Mouse (Mus musculus): Measurements from ENCODE around the gene Filip1l. TPM values are rescaled to one million over a fixed set of nuclear protein-coding genes. Genes with fewer than 3 reads are reported as not detected.

Gene Filip1l
- polyA plus RNA-seq, 1 experiment from 2014 or later = 56.2 TPM

DNA sequence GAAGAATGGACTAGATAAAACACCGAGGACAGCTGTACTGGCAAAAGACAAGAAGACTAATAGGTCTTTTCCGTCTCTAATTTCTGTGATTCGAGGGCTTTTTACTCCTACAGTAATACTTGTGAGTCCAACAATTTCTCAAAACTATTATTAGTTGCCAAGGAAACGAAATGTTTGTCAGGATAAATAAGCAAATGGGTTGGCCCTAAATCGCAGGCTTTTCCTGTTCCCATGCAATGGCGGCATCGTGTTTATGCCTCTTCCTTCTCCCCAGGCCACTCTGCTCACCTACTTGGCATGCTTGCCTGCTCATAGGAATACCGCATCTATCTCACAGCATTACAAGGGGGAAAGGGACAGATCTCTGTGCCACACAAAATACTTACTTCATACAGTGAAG, 191.5 kb downstream of the Filip1l start:
- WGBS = 34% methylated on average over 8 of the region's 8 CpGs
- Histone ChIP-seq H3K9me3 (replicated peaks; ENCODE audit: control insufficient read depth, low read length) (no peaks in the 10 kb centered on the region), H3K4me2 (ENCODE audit: low read depth, low read length) (peak overlapping the region; percentile 2; the same call in 1 of the 2 replicates), H3K27ac (ENCODE audit: low read length) (no peak overlapping the region), H3K4me1 (ENCODE audit: control insufficient read depth, insufficient read depth, low read length) (peaks cover 6% of the 10 kb centered on the region; the same call in 1 of the 2 replicates), H3K36me3 (ENCODE audit: control insufficient read depth, insufficient read depth, low read length) (no peaks in the 10 kb centered on the region), H3K9ac (ENCODE audit: low read length) (no peak overlapping the region; the same call in 1 of the 2 replicates), H3K27me3 (ENCODE audit: control insufficient read depth, insufficient read depth, low read length) (no peaks in the 10 kb centered on the region), H3K4me3 (replicated peaks; ENCODE audit: low read length) (no peak overlapping the region)
- no peak for ATAC-seq (ENCODE audit: insufficient read depth, low FRiP score)

DNA sequence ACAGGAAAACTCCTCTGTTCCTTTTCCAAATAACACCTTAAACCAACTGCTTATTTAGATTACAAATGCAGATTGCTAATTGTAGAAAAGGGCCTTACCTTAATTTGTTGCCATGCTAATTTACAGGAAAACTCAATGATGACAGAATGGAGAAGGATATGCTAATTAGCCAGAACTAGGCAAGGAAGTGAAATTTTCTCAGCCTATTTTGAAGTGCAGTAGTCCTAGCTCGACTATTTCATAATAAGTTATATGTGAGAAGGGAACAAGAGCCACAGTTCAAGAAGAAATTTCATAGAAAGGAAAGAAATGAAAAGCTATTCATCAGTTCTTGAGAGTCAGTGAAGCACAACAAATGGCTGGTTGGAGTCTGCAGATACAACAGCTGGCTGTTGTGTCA, 193.5 kb downstream of the Filip1l start:
- Histone ChIP-seq H3K9ac (ENCODE audit: low read length) (no peak overlapping the region), H3K27ac (ENCODE audit: low read length) (no peak overlapping the region), H3K4me2 (ENCODE audit: low read depth, low read length) (no peak overlapping the region), H3K9me3 (replicated peaks; ENCODE audit: control insufficient read depth, low read length) (no peaks in the 10 kb centered on the region), H3K4me1 (ENCODE audit: control insufficient read depth, insufficient read depth, low read length) (peaks cover 6% of the 10 kb centered on the region; the same call in 1 of the 2 replicates), H3K4me3 (replicated peaks; ENCODE audit: low read length) (no peak overlapping the region), H3K27me3 (ENCODE audit: control insufficient read depth, insufficient read depth, low read length) (no peaks in the 10 kb centered on the region), H3K36me3 (ENCODE audit: control insufficient read depth, insufficient read depth, low read length) (no peaks in the 10 kb centered on the region)
- WGBS = 62% methylated on average over 1 of the region's 1 CpGs
- ATAC-seq (ENCODE audit: insufficient read depth, low FRiP score) = no peak

DNA sequence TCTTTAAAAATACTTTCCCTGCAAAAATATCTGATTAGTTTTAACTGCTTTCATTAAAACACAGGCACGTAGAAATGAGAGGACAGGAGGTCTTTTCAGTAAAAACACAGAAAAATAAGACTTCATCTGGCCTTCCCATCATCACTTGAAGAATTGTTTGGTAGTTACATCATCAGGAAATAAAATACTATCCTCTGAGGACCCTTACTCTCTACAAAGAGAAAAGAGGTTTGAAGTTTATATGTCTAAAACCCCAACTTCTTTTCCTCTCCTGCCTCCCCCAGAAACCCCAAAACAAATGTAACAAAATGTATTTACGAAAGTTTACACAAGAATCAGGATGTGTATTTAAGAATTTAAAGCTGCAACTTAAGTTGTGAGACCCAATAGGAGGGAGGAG, 195.7 kb downstream of the Filip1l start:
- Histone ChIP-seq H3K9ac (ENCODE audit: low read length) (peak overlapping the region; percentile 100), H3K27me3 (ENCODE audit: control insufficient read depth, insufficient read depth, low read length) (no peaks in the 10 kb centered on the region), H3K9me3 (replicated peaks; ENCODE audit: control insufficient read depth, low read length) (no peaks in the 10 kb centered on the region), H3K36me3 (ENCODE audit: control insufficient read depth, insufficient read depth, low read length) (no peaks in the 10 kb centered on the region), H3K4me1 (ENCODE audit: control insufficient read depth, insufficient read depth, low read length) (peaks cover 17% of the 10 kb centered on the region), H3K27ac (ENCODE audit: low read length) (peak overlapping the region; percentile 92), H3K4me2 (ENCODE audit: low read depth, low read length) (peak overlapping the region; percentile 82), H3K4me3 (replicated peaks; ENCODE audit: low read length) (peak overlapping the region; percentile 81)
- WGBS = 39% methylated on average over 2 of the region's 2 CpGs
- ATAC-seq (ENCODE audit: insufficient read depth, low FRiP score) = no peak; the same call in 1 of the 2 replicates

DNA sequence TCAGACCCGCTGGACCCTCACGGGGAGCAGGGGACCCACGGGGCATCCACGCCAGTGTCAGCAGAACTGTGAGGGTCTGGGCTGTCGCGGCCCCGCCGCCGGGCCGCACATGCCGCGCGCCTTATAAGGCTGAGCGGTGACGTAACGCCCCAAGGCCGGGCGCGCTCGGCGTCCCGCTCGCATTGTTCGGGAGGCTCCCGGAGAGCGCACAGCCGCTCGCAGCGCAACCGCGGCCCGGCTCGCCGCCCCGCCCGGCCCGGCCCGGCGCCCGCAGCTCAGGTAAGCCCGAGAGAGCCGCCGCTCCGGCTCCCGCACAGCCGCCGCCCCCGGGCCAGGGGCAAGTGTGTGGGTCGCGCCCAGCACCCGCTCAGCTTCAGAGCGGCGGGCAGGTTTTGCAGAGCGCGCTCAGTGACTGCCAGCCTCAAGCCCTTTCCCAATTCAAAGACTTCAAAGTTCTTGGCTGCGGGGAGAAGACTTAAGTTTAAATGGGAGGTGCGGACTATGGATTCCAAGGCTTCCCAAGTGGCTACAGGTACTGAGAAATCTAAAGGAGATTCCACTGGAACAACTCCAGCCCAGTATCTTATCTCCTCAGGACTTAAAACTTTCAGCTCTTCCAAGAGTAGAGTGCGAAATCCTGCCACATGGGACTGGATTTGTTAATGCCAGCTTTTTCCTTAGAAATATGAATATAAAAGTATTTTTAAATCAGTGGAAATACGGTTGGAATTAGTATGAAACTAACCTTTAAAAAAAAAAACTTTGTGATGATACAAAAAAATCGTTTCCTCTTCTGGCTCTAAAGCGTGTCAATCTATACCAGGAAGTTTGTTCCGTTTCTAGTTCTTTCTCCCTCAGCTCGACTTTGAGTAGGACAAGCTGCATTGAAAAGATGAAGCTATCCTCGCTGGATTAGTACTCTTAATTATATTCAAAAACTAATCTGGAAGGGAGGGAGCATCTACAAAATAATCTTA, 196.5 kb downstream of the Filip1l start:
- peak; percentile 96 for ATAC-seq (ENCODE audit: insufficient read depth, low FRiP score)
- under 1% methylated on average over 64 of the region's 64 CpGs for WGBS
- peak overlapping the region; percentile 100 for H3K9ac ChIP-seq (ENCODE audit: low read length)
- no peaks in the 10 kb centered on the region for H3K27me3 ChIP-seq (ENCODE audit: control insufficient read depth, insufficient read depth, low read length)
- no peaks in the 10 kb centered on the region for H3K9me3 ChIP-seq (replicated peaks; ENCODE audit: control insufficient read depth, low read length)
- H3K36me3 ChIP-seq (ENCODE audit: control insufficient read depth, insufficient read depth, low read length) = no peaks in the 10 kb centered on the region
- peaks cover 22% of the 10 kb centered on the region for H3K4me1 ChIP-seq (ENCODE audit: control insufficient read depth, insufficient read depth, low read length)
- H3K4me3 ChIP-seq (replicated peaks; ENCODE audit: low read length) = peak overlapping the region; percentile 81
- peak overlapping the region; percentile 92 for H3K27ac ChIP-seq (ENCODE audit: low read length)
- H3K4me2 ChIP-seq (ENCODE audit: low read depth, low read length) = peak overlapping the region; percentile 82

- Histone ChIP-seq H3K9ac (ENCODE audit: low read length) (peak overlapping the region; percentile 69), H3K9me3 (replicated peaks; ENCODE audit: control insufficient read depth, low read length) (no peaks in the 10 kb centered on the region), H3K27me3 (ENCODE audit: control insufficient read depth, insufficient read depth, low read length) (no peaks in the 10 kb centered on the region), H3K4me2 (ENCODE audit: low read depth, low read length) (peak overlapping the region; percentile 82), H3K4me3 (replicated peaks; ENCODE audit: low read length) (peak overlapping the region; percentile 81), H3K27ac (ENCODE audit: low read length) (peak overlapping the region; percentile 64), H3K36me3 (ENCODE audit: control insufficient read depth, insufficient read depth, low read length) (no peaks in the 10 kb centered on the region), H3K4me1 (ENCODE audit: control insufficient read depth, insufficient read depth, low read length) (peaks cover 23% of the 10 kb centered on the region)
- ATAC-seq (ENCODE audit: insufficient read depth, low FRiP score) = no peak
- WGBS = 18% methylated on average over 3 of the region's 3 CpGs
Measured at GRCm38 (mm10) chr16:57550088-57550487, 197.2 kb downstream of the Filip1l start.

DNA sequence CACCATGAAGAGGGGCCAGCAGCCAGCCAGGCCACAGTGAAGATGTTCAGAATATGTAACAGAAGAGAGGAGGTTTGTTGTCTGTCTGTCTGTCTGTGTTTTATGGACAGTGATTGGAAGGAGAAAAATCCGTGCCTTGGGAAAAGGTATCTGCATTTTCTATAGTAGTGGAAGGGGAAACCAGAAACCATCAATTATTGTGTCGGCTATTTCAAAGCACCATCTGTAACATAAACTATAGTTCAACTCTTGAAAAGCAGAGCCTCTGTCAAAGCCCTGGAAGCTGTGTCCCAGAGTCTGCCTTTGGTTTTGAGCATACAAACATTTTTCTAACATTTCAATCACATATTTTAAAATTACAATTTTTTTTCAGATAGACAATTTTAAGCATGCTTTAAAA, 197.9 kb downstream of the Filip1l start:
- Histone ChIP-seq H3K4me3 (replicated peaks; ENCODE audit: low read length) (peak overlapping the region; percentile 53), H3K27me3 (ENCODE audit: control insufficient read depth, insufficient read depth, low read length) (no peaks in the 10 kb centered on the region), H3K9ac (ENCODE audit: low read length) (peak overlapping the region; percentile 70), H3K4me1 (ENCODE audit: control insufficient read depth, insufficient read depth, low read length) (peaks cover 23% of the 10 kb centered on the region), H3K9me3 (replicated peaks; ENCODE audit: control insufficient read depth, low read length) (no peaks in the 10 kb centered on the region), H3K4me2 (ENCODE audit: low read depth, low read length) (peak overlapping the region; percentile 63), H3K36me3 (ENCODE audit: control insufficient read depth, insufficient read depth, low read length) (no peaks in the 10 kb centered on the region), H3K27ac (ENCODE audit: low read length) (peak overlapping the region; percentile 70)
- WGBS = 10% methylated on average over 2 of the region's 2 CpGs
- ATAC-seq (ENCODE audit: insufficient read depth, low FRiP score) = no peak

GRCm38 (mm10) chr16:57551617-57552016, 198.7 kb downstream of the Filip1l start:
- Histone ChIP-seq H3K27me3 (ENCODE audit: control insufficient read depth, insufficient read depth, low read length) (no peaks in the 10 kb centered on the region), H3K4me1 (ENCODE audit: control insufficient read depth, insufficient read depth, low read length) (peaks cover 30% of the 10 kb centered on the region), H3K4me3 (replicated peaks; ENCODE audit: low read length) (peak overlapping the region; percentile 53), H3K9me3 (replicated peaks; ENCODE audit: control insufficient read depth, low read length) (no peaks in the 10 kb centered on the region), H3K4me2 (ENCODE audit: low read depth, low read length) (peak overlapping the region; percentile 63), H3K27ac (ENCODE audit: low read length) (no peak overlapping the region), H3K36me3 (ENCODE audit: control insufficient read depth, insufficient read depth, low read length) (no peaks in the 10 kb centered on the region), H3K9ac (ENCODE audit: low read length) (peak overlapping the region; percentile 33; the same call in 1 of the 2 replicates)
- ATAC-seq (ENCODE audit: insufficient read depth, low FRiP score) = no peak
- 54% methylated on average over 2 of the region's 2 CpGs for WGBS

GRCm38 (mm10) chr16:57552709-57553108, 199.8 kb downstream of the Filip1l start:
- Histone ChIP-seq H3K27ac (ENCODE audit: low read length) (no peak overlapping the region), H3K9ac (ENCODE audit: low read length) (no peak overlapping the region), H3K4me1 (ENCODE audit: control insufficient read depth, insufficient read depth, low read length) (peaks cover 33% of the 10 kb centered on the region), H3K4me3 (replicated peaks; ENCODE audit: low read length) (no peak overlapping the region), H3K4me2 (ENCODE audit: low read depth, low read length) (peak overlapping the region; percentile 63), H3K9me3 (replicated peaks; ENCODE audit: control insufficient read depth, low read length) (no peaks in the 10 kb centered on the region), H3K36me3 (ENCODE audit: control insufficient read depth, insufficient read depth, low read length) (no peaks in the 10 kb centered on the region), H3K27me3 (ENCODE audit: control insufficient read depth, insufficient read depth, low read length) (no peaks in the 10 kb centered on the region)
- ATAC-seq (ENCODE audit: insufficient read depth, low FRiP score) = no peak
- 86% methylated on average over 5 of the region's 5 CpGs for WGBS

- H3K9me3 ChIP-seq (replicated peaks; ENCODE audit: control insufficient read depth, low read length) = no peaks in the 10 kb centered on the region
- no peak overlapping the region for H3K27ac ChIP-seq (ENCODE audit: low read length)
- no peak overlapping the region for H3K4me3 ChIP-seq (replicated peaks; ENCODE audit: low read length)
- no peaks in the 10 kb centered on the region for H3K36me3 ChIP-seq (ENCODE audit: control insufficient read depth, insufficient read depth, low read length)
- no peak overlapping the region for H3K4me2 ChIP-seq (ENCODE audit: low read depth, low read length)
- no peak overlapping the region for H3K9ac ChIP-seq (ENCODE audit: low read length)
- ATAC-seq (ENCODE audit: insufficient read depth, low FRiP score) = no peak
- H3K27me3 ChIP-seq (ENCODE audit: control insufficient read depth, insufficient read depth, low read length) = no peaks in the 10 kb centered on the region
- peaks cover 33% of the 10 kb centered on the region for H3K4me1 ChIP-seq (ENCODE audit: control insufficient read depth, insufficient read depth, low read length)
Measured at GRCm38 (mm10) chr16:57553235-57553634, 200.3 kb downstream of the Filip1l start.

Measured in stomach, embryonic 16.5 days (tissue).